Mouse (Mus musculus): ENCODE data around the gene Ctnna3. TPM values are rescaled to one million over a fixed set of nuclear protein-coding genes. Genes with fewer than 3 reads are reported as not detected.

Gene Ctnna3
- polyA plus RNA-seq, 1 experiment from 2014 or later: 0.35 TPM

GRCm38 (mm10) chr10:63572866-63573265 lies 143.0 kb downstream of the Ctnna3 start:
- 87% methylated on average over 7 of the region's 7 CpGs for WGBS
- no peak overlapping the region for H3K4me2 ChIP-seq (ENCODE audit: low read depth, low read length)
- H3K4me1 ChIP-seq (ENCODE audit: control insufficient read depth, insufficient read depth, low read length): no peaks in the 10 kb centered on the region
- no peaks in the 10 kb centered on the region for H3K36me3 ChIP-seq (replicated peaks; ENCODE audit: control insufficient read depth, insufficient read depth, low read depth, low read length)
- H3K9me3 ChIP-seq (replicated peaks; ENCODE audit: control insufficient read depth, low read length): no peaks in the 10 kb centered on the region
- DNase-seq (ENCODE audit: low spot score) (no peak), ATAC-seq (replicated peaks; ENCODE audit: insufficient number of reproducible peaks, low FRiP score, low TSS enrichment, low read depth) (no peak)
- H3K27ac ChIP-seq (replicated peaks; ENCODE audit: low read depth, low read length): no peak overlapping the region
- no peak overlapping the region for H3K4me3 ChIP-seq (ENCODE audit: low read depth, low read length)
- no peaks in the 10 kb centered on the region for H3K27me3 ChIP-seq (ENCODE audit: control insufficient read depth, insufficient read depth, low read length)
- no peak overlapping the region for H3K9ac ChIP-seq (replicated peaks; ENCODE audit: low read length)

GRCm38 (mm10) chr10:63574100-63574609 lies 144.3 kb downstream of the Ctnna3 start:
- Histone ChIP-seq H3K4me1 (ENCODE audit: control insufficient read depth, insufficient read depth, low read length) (no peaks in the 10 kb centered on the region), H3K4me3 (ENCODE audit: low read depth, low read length) (no peak overlapping the region), H3K9me3 (replicated peaks; ENCODE audit: control insufficient read depth, low read length) (no peaks in the 10 kb centered on the region), H3K36me3 (replicated peaks; ENCODE audit: control insufficient read depth, insufficient read depth, low read depth, low read length) (no peaks in the 10 kb centered on the region), H3K27ac (replicated peaks; ENCODE audit: low read depth, low read length) (no peak overlapping the region), H3K27me3 (ENCODE audit: control insufficient read depth, insufficient read depth, low read length) (no peaks in the 10 kb centered on the region), H3K4me2 (ENCODE audit: low read depth, low read length) (no peak overlapping the region), H3K9ac (replicated peaks; ENCODE audit: low read length) (no peak overlapping the region)
- DNase-seq (ENCODE audit: low spot score): peak; percentile 39
- 86% methylated on average over 7 of the region's 7 CpGs for WGBS
- no peak; the same call in 1 of the 2 replicates for ATAC-seq (replicated peaks; ENCODE audit: insufficient number of reproducible peaks, low FRiP score, low TSS enrichment, low read depth)

- 11% methylated on average over 14 of the region's 14 CpGs for WGBS
- no peak overlapping the region for H3K4me2 ChIP-seq (ENCODE audit: low read depth, low read length)
- ATAC-seq (replicated peaks; ENCODE audit: insufficient number of reproducible peaks, low FRiP score, low TSS enrichment, low read depth): peak; percentile 48; the same call in 1 of the 2 replicates
Observed at GRCm38 (mm10) chr10:63582608-63583007, 152.7 kb downstream of the Ctnna3 start.

GRCm38 (mm10) chr10:63583798-63584374 lies 154.0 kb downstream of the Ctnna3 start:
- Histone ChIP-seq H3K9ac (replicated peaks; ENCODE audit: low read length) (no peak overlapping the region), H3K4me2 (ENCODE audit: low read depth, low read length) (no peak overlapping the region), H3K36me3 (replicated peaks; ENCODE audit: control insufficient read depth, insufficient read depth, low read depth, low read length) (no peaks in the 10 kb centered on the region), H3K4me1 (ENCODE audit: control insufficient read depth, insufficient read depth, low read length) (no peaks in the 10 kb centered on the region), H3K27ac (replicated peaks; ENCODE audit: low read depth, low read length) (no peak overlapping the region), H3K27me3 (ENCODE audit: control insufficient read depth, insufficient read depth, low read length) (no peaks in the 10 kb centered on the region), H3K4me3 (ENCODE audit: low read depth, low read length) (no peak overlapping the region), H3K9me3 (replicated peaks; ENCODE audit: control insufficient read depth, low read length) (no peaks in the 10 kb centered on the region)
- ATAC-seq (replicated peaks; ENCODE audit: insufficient number of reproducible peaks, low FRiP score, low TSS enrichment, low read depth) (no peak), DNase-seq (ENCODE audit: low spot score) (no peak)
- WGBS: 73% methylated on average over 20 of the region's 20 CpGs

More at GRCm38 (mm10) chr10:63582608-63583007, 152.7 kb downstream of the Ctnna3 start:
- Histone ChIP-seq H3K27me3 (ENCODE audit: control insufficient read depth, insufficient read depth, low read length) (no peaks in the 10 kb centered on the region), H3K9me3 (replicated peaks; ENCODE audit: control insufficient read depth, low read length) (no peaks in the 10 kb centered on the region), H3K4me3 (ENCODE audit: low read depth, low read length) (no peak overlapping the region), H3K9ac (replicated peaks; ENCODE audit: low read length) (no peak overlapping the region), H3K36me3 (replicated peaks; ENCODE audit: control insufficient read depth, insufficient read depth, low read depth, low read length) (no peaks in the 10 kb centered on the region), H3K27ac (replicated peaks; ENCODE audit: low read depth, low read length) (no peak overlapping the region), H3K4me1 (ENCODE audit: control insufficient read depth, insufficient read depth, low read length) (no peaks in the 10 kb centered on the region)
- DNase-seq (ENCODE audit: low spot score): peak; percentile 90

- Histone ChIP-seq H3K4me3 (ENCODE audit: low read depth, low read length) (no peak overlapping the region), H3K27ac (replicated peaks; ENCODE audit: low read depth, low read length) (no peak overlapping the region), H3K9ac (replicated peaks; ENCODE audit: low read length) (no peak overlapping the region), H3K4me2 (ENCODE audit: low read depth, low read length) (no peak overlapping the region), H3K27me3 (ENCODE audit: control insufficient read depth, insufficient read depth, low read length) (no peaks in the 10 kb centered on the region), H3K36me3 (replicated peaks; ENCODE audit: control insufficient read depth, insufficient read depth, low read depth, low read length) (no peaks in the 10 kb centered on the region), H3K4me1 (ENCODE audit: control insufficient read depth, insufficient read depth, low read length) (no peaks in the 10 kb centered on the region), H3K9me3 (replicated peaks; ENCODE audit: control insufficient read depth, low read length) (no peaks in the 10 kb centered on the region)
- 91% methylated on average over 5 of the region's 5 CpGs for WGBS
- ATAC-seq (replicated peaks; ENCODE audit: insufficient number of reproducible peaks, low FRiP score, low TSS enrichment, low read depth) (no peak), DNase-seq (ENCODE audit: low spot score) (no peak)
Observed at GRCm38 (mm10) chr10:63599417-63599816, 169.5 kb downstream of the Ctnna3 start.

GRCm38 (mm10) chr10:63601206-63601605 lies 171.3 kb downstream of the Ctnna3 start:
- H3K27me3 ChIP-seq (ENCODE audit: control insufficient read depth, insufficient read depth, low read length): no peaks in the 10 kb centered on the region
- ATAC-seq (replicated peaks; ENCODE audit: insufficient number of reproducible peaks, low FRiP score, low TSS enrichment, low read depth) (no peak), DNase-seq (ENCODE audit: low spot score) (no peak)
- H3K4me3 ChIP-seq (ENCODE audit: low read depth, low read length): no peak overlapping the region
- H3K4me2 ChIP-seq (ENCODE audit: low read depth, low read length): no peak overlapping the region
- H3K9ac ChIP-seq (replicated peaks; ENCODE audit: low read length): no peak overlapping the region
- H3K27ac ChIP-seq (replicated peaks; ENCODE audit: low read depth, low read length): no peak overlapping the region
- H3K36me3 ChIP-seq (replicated peaks; ENCODE audit: control insufficient read depth, insufficient read depth, low read depth, low read length): no peaks in the 10 kb centered on the region
- H3K4me1 ChIP-seq (ENCODE audit: control insufficient read depth, insufficient read depth, low read length): no peaks in the 10 kb centered on the region
- H3K9me3 ChIP-seq (replicated peaks; ENCODE audit: control insufficient read depth, low read length): no peaks in the 10 kb centered on the region
- WGBS: 84% methylated on average over 2 of the region's 2 CpGs

- ATAC-seq (replicated peaks; ENCODE audit: insufficient number of reproducible peaks, low FRiP score, low TSS enrichment, low read depth) (no peak), DNase-seq (ENCODE audit: low spot score) (peak; percentile 66)
- Histone ChIP-seq H3K36me3 (replicated peaks; ENCODE audit: control insufficient read depth, insufficient read depth, low read depth, low read length) (no peaks in the 10 kb centered on the region), H3K27ac (replicated peaks; ENCODE audit: low read depth, low read length) (no peak overlapping the region; the same call in 1 of the 2 replicates), H3K4me3 (ENCODE audit: low read depth, low read length) (no peak overlapping the region), H3K27me3 (ENCODE audit: control insufficient read depth, insufficient read depth, low read length) (no peaks in the 10 kb centered on the region), H3K4me1 (ENCODE audit: control insufficient read depth, insufficient read depth, low read length) (no peaks in the 10 kb centered on the region), H3K9ac (replicated peaks; ENCODE audit: low read length) (no peak overlapping the region), H3K4me2 (ENCODE audit: low read depth, low read length) (no peak overlapping the region), H3K9me3 (replicated peaks; ENCODE audit: control insufficient read depth, low read length) (no peaks in the 10 kb centered on the region)
- 34% methylated on average over 1 of the region's 1 CpGs for WGBS
Observed at GRCm38 (mm10) chr10:63628546-63628945, 198.6 kb downstream of the Ctnna3 start.

GRCm38 (mm10) chr10:63633915-63634314 lies 204.0 kb downstream of the Ctnna3 start:
- ATAC-seq (replicated peaks; ENCODE audit: insufficient number of reproducible peaks, low FRiP score, low TSS enrichment, low read depth): no peak
- 100% methylated on average over 1 of the region's 1 CpGs for WGBS

More at GRCm38 (mm10) chr10:63633915-63634314, 204.0 kb downstream of the Ctnna3 start:
- no peaks in the 10 kb centered on the region for H3K4me1 ChIP-seq (ENCODE audit: control insufficient read depth, insufficient read depth, low read length)
- no peaks in the 10 kb centered on the region for H3K9me3 ChIP-seq (replicated peaks; ENCODE audit: control insufficient read depth, low read length)
- H3K27me3 ChIP-seq (ENCODE audit: control insufficient read depth, insufficient read depth, low read length): no peaks in the 10 kb centered on the region
- H3K27ac ChIP-seq (replicated peaks; ENCODE audit: low read depth, low read length): no peak overlapping the region
- no peaks in the 10 kb centered on the region for H3K36me3 ChIP-seq (replicated peaks; ENCODE audit: control insufficient read depth, insufficient read depth, low read depth, low read length)
- H3K4me3 ChIP-seq (ENCODE audit: low read depth, low read length): no peak overlapping the region
- DNase-seq (ENCODE audit: low spot score): no peak
- no peak overlapping the region for H3K9ac ChIP-seq (replicated peaks; ENCODE audit: low read length)
- no peak overlapping the region for H3K4me2 ChIP-seq (ENCODE audit: low read depth, low read length)
